8 mouse cellular contexts compared by ENCODE assay signal in genomic region chr17:66075827-66076173, GRCm38 (mm10). TPM values are rescaled to one million over a fixed set of nuclear protein-coding genes. Genes with fewer than 3 reads are reported as not detected.
A peak's percentile ranks its signal among the peaks of the same experiment; 100 is the strongest.
DNase-seq lines count a peak whose midpoint lies in the region; ATAC-seq lines count a peak whose summit lies in the region.

No protein-coding gene starts in this region.

- H3K27ac ChIP-seq in heart, embryonic 13.5 days (replicated peaks), result peak overlapping the region; percentile 94
- peak overlapping the region; percentile 99 for H3K27ac ChIP-seq in liver, embryonic 15.5 days (replicated peaks)

- WGBS in heart, embryonic 13.5 days, result 8% methylated on average over 12 of the region's 12 CpGs
- 6% methylated on average over 12 of the region's 12 CpGs for WGBS in liver, embryonic 15.5 days (ENCODE audit: insufficient replicate concordance)

- peak overlapping the region; percentile 92 for H3K9ac ChIP-seq in heart, embryonic 13.5 days
- peak overlapping the region; percentile 80 for H3K9ac ChIP-seq in liver, embryonic 15.5 days

- peak overlapping the region; percentile 95 for H3K4me3 ChIP-seq in heart, embryonic 13.5 days
- peak overlapping the region; percentile 97 for H3K4me3 ChIP-seq in liver, embryonic 15.5 days (replicated peaks)

- ATAC-seq in heart, embryonic 13.5 days (ENCODE audit: extremely low read depth, insufficient number of reproducible peaks, low FRiP score, low TSS enrichment), result no peak
- peak; percentile 12 for ATAC-seq in activated CD4-positive, CD25-positive, alpha-beta regulatory T cell, adult 4 months
- ATAC-seq in liver, embryonic 15.5 days (ENCODE audit: insufficient read depth), result no peak

- H3K27me3 ChIP-seq in heart, embryonic 13.5 days (replicated peaks), result no peaks in the 10 kb centered on the region
- H3K27me3 ChIP-seq in liver, embryonic 15.5 days, result no peaks in the 10 kb centered on the region

- H3K9me3 ChIP-seq in heart, embryonic 13.5 days, result no peaks in the 10 kb centered on the region
- no peaks in the 10 kb centered on the region for H3K9me3 ChIP-seq in liver, embryonic 15.5 days (replicated peaks)

- peaks cover 27% of the 10 kb centered on the region for H3K36me3 ChIP-seq in heart, embryonic 13.5 days
- H3K36me3 ChIP-seq in liver, embryonic 15.5 days (replicated peaks), result peaks cover 13% of the 10 kb centered on the region

- H3K4me2 ChIP-seq in heart, embryonic 13.5 days, result peak overlapping the region; percentile 86
- peak overlapping the region; percentile 98 for H3K4me2 ChIP-seq in liver, embryonic 15.5 days

- no peak for DNase-seq in heart, adult 11 months
- peak; percentile 29 for DNase-seq in forelimb bud, embryonic 11.5 days (ENCODE audit: low read depth, low spot score)
- DNase-seq in retina, embryonic 14.5 days (ENCODE audit: low spot score), result peak; percentile 36
- no peak for DNase-seq in urinary bladder, postnatal 25 days (ENCODE audit: low spot score)
- DNase-seq in left cerebral cortex, postnatal 4 days, result no peak

- peaks cover 20% of the 10 kb centered on the region for H3K4me1 ChIP-seq in heart, embryonic 13.5 days
- H3K4me1 ChIP-seq in liver, embryonic 15.5 days (replicated peaks), result peaks cover 32% of the 10 kb centered on the region

- intact Hi-C loops in left cerebral cortex, postnatal 4 days (cut with DNase I), result loop anchor here (10.0 kb wide), 1 partner anchor 211 kb away; no protein-coding TSS in a partner anchor

RNA-seq across cellular contexts. Expression of gene Ankrd12, which starts 1.1 kb away (rescaled TPM):
- polyA plus RNA-seq in heart, embryonic 13.5 days (2015; fragmentation: Nextera tagmentation; extraction: Ambion mirVana), result 15.2 and 16.1 TPM in 2 replicates
- 100 to 1,000 TPM; 111 to 127 TPM for polyA plus RNA-seq in activated CD4-positive, CD25-positive, alpha-beta regulatory T cell, adult 4 months (2017; shearing (Covaris generic))
- polyA plus RNA-seq in liver, embryonic 15.5 days (2015; fragmentation: Nextera tagmentation; extraction: Ambion mirVana), result 6.8 and 8.8 TPM in 2 replicates
- 100 to 1,000 TPM; 146 to 153 TPM for total RNA-seq in left cerebral cortex, postnatal 4 days (2021)

RNA-seq across cellular contexts. Expression of gene Ndufv2, which starts 25.6 kb away (rescaled TPM):
- polyA plus RNA-seq in heart, embryonic 13.5 days (2015; fragmentation: Nextera tagmentation; extraction: Ambion mirVana), result 526 and 595 TPM in 2 replicates
- polyA plus RNA-seq in activated CD4-positive, CD25-positive, alpha-beta regulatory T cell, adult 4 months (2017; shearing (Covaris generic)), result 100 to 1,000 TPM; 255 to 259 TPM
- 180 and 198 TPM in 2 replicates for polyA plus RNA-seq in liver, embryonic 15.5 days (2015; fragmentation: Nextera tagmentation; extraction: Ambion mirVana)
- 100 to 1,000 TPM; 200 to 211 TPM for total RNA-seq in left cerebral cortex, postnatal 4 days (2021)

RNA-seq across cellular contexts. Expression of gene Washc1, which starts 35.5 kb away (rescaled TPM):
- polyA plus RNA-seq in heart, embryonic 13.5 days (2015; fragmentation: Nextera tagmentation; extraction: Ambion mirVana), result 25.0 and 28.8 TPM in 2 replicates
- polyA plus RNA-seq in activated CD4-positive, CD25-positive, alpha-beta regulatory T cell, adult 4 months (2017; shearing (Covaris generic)), result 10 to 100 TPM; 27.9 to 32.7 TPM
- 15.2 and 17.1 TPM in 2 replicates for polyA plus RNA-seq in liver, embryonic 15.5 days (2015; fragmentation: Nextera tagmentation; extraction: Ambion mirVana)
- total RNA-seq in left cerebral cortex, postnatal 4 days (2021), result 10 to 100 TPM; 58.2 to 60.3 TPM

RNA-seq across cellular contexts. Expression of gene Ddx11, which starts 47.5 kb away (rescaled TPM):
- polyA plus RNA-seq in heart, embryonic 13.5 days (2015; fragmentation: Nextera tagmentation; extraction: Ambion mirVana), result 12.6 and 12.7 TPM in 2 replicates
- polyA plus RNA-seq in activated CD4-positive, CD25-positive, alpha-beta regulatory T cell, adult 4 months (2017; shearing (Covaris generic)), result 10 to 100 TPM; 11.8 to 13.5 TPM
- 6.4 and 6.5 TPM in 2 replicates for polyA plus RNA-seq in liver, embryonic 15.5 days (2015; fragmentation: Nextera tagmentation; extraction: Ambion mirVana)
- 1 to 10 TPM; 6.1 to 6.5 TPM for total RNA-seq in left cerebral cortex, postnatal 4 days (2021)

Comparison
In these comparisons a context has a peak if more than half of its experiments do, and no peak if none do; other contexts are left out.
1. DNase-seq: peak in forelimb bud, embryonic 11.5 days (single experiment) and retina, embryonic 14.5 days (single experiment); none in heart, adult 11 months (single experiment), urinary bladder, postnatal 25 days (single experiment) and left cerebral cortex, postnatal 4 days (single experiment).